Mouse (Mus musculus) thymus, postnatal 25 days (tissue): ENCODE data around the gene Dlg5.

Source experiments
- DNase-seq: peaks from one replicate; pipeline ENCODE4 v3.0.0; 2022

The Dlg5 gene

DNA sequence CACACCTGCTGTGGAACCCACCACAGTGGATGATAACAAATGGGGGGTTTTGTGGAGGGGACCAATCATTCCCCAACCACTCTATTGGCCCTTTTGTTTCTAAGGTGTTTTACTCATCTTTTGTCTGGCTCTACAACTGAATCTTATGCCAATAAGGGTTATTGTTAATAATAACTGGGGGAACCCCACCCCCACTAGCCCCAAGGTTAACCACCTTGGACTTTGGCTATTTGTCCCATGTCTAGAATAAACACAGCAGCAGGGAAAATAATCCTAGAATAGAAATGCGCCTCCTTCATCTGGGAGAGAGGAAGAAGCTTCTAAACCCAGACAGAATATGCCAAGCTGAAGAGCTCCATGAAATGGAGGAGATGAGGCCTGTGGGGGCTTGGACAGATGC, 151.1 kb downstream of the Dlg5 start:
- DNase-seq: no peak

DNA sequence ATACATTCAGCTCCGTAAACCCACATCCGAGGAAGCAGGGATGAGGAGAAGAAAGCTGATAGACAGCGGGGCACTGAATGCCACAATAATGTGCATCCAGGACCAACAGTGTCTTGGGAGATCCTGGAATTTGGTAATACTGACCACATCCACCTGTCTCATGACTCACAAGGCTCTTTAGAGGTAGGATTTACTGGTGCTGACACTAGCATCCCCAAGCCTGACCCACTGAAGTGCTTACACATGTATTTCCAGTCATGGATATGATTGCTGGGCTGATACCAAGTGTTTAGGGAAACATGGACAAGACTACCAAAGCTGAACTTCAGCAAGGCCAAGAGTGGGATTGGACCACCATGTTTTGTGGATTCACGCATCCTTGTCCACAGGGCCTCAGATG, 152.5 kb downstream of the Dlg5 start:
- DNase-seq: no peak

DNA sequence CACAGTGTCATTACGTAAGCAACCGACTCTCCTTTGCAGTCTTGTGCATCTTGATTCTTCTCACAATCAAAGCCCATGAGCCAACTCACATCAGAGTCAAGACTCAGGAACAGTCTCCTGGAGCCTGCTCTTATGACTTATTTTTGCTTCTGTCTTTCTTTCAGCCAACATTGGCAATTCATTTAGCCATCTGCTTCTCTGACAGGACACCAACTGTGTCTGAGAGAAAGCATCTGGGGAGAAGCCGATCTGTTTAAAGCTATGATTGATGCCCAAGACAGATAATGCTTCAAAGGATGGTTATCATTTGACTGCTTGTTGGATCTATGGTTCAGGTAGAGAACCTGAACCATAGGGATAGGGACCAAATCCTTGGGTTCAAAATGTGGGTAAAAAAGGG, 153.3 kb downstream of the Dlg5 start:
- no peak for DNase-seq

DNA sequence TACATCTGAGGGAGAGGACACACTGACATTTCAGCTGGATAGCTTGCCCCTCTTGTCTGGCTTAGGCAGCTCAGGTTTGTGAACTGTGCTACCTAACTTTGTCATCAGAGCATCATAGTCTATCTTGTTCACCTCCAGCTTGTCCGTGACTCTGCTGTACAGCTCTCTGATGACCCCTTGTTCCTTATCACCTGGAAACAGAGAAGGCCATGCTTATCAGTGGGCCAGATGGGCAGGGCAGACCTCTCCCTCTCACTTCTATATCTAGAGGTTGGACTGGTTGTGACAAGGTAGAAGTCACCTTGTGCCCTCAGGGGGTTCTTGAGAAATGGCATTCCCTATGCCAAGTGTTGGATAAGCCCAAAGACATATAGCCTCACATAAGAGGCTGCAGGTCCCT, 154.9 kb downstream of the Dlg5 start:
- no peak for DNase-seq

DNA sequence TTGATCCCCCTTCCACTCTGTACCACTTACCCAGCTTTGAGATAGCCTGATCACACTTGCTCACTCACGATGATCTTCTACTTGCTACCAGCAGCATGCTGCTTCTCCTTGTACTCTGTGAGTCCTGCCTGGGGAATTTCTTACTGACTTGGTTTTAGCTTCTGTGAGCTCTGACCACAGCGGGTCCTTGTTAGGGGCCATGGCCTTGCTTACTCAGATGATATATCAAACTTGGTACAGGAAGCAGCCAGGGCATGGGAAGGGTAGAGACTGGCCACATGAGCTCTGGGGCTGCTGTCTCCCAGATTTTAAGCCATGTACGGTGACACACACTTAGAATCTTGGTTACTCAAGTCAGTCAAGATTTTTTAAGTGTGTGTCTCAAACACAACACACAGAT, 156.5 kb downstream of the Dlg5 start:
- no peak for DNase-seq

DNA sequence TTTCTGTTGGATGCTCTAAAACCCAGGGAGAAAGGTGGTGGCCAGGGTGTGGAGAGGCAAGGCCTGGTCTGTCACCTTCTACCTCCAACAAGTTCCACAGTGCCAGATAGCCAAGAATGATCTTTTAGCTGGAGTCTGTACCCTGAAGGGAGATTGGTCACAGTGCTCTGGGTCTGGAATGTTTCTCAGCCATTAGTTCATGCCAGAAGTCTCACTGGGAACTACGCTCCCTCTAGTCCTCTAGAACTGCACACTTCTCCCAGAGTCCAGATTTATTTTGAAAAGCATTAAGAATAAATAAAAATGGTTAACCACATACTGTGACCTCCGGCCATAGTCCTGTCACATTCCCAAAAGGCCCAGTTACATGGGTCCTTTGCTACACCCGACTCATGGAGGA, 158.3 kb downstream of the Dlg5 start:
- DNase-seq: no peak

DNA sequence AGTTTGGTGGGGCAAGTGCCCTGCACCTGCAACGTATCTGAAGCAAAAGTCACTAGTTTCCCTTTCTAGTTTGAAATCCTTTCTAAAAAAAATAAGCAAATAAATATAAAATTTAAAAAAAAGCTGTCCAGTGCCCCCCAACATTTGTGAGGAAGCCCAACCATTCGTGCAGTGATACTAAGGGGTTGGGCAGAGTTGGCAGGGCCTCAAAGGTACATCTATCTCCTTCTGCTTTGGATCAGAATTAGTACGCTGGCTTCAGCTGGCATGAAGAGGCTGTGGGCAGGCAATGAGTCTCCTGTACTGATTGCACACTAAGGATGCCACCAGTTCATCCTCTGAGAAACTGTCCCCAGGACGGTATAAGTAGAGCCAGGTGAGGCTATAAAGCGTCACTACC, 159.2 kb downstream of the Dlg5 start:
- DNase-seq: no peak
